Mouse (Mus musculus): Measurements from ENCODE around the gene Adm. TPM values are rescaled to one million over a fixed set of nuclear protein-coding genes. Genes with fewer than 3 reads are reported as not detected.

Gene Adm
- polyA plus RNA-seq, 1 experiment from 2014 or later: 4.5 TPM

Other genes with a start within 250 kb of the Adm start
- 57.6 and 63.2 TPM in 2 replicates for gene Sbf2, start 12.7 kb upstream of the Adm start, polyA plus RNA-seq (2015; fragmentation: Nextera tagmentation; extraction: Ambion mirVana)
- gene Ampd3, start 140.5 kb downstream of the Adm start, polyA plus RNA-seq (2015; fragmentation: Nextera tagmentation; extraction: Ambion mirVana): 2.9 and 3.7 TPM in 2 replicates
- 24.8 and 25.7 TPM in 2 replicates for gene Rnf141, start 216.8 kb downstream of the Adm start, polyA plus RNA-seq (2015; fragmentation: Nextera tagmentation; extraction: Ambion mirVana)
- gene Lyve1, start 235.6 kb downstream of the Adm start, polyA plus RNA-seq (2015; fragmentation: Nextera tagmentation; extraction: Ambion mirVana): 4.2 and 5.3 TPM in 2 replicates

Data from midbrain, embryonic 13.5 days (tissue).